Mouse (Mus musculus): ENCODE results near the gene Gipr.

Gipr gene

GRCm38 (mm10) chr7:19165656-19166423 is at the start of gene Gipr:
Gipr (minus strand) TSS chr7:19166127.
- no peak for DNase-seq (ENCODE audit: low spot score in 2 of 2)

- no peak for DNase-seq (ENCODE audit: low spot score in 2 of 2)
Observed at GRCm38 (mm10) chr7:19214940-19215339, 49.0 kb upstream of the Gipr start.

- no peak for DNase-seq (ENCODE audit: low spot score in 2 of 2)
Observed at GRCm38 (mm10) chr7:19214369-19214768, 48.4 kb upstream of the Gipr start.

- DNase-seq (ENCODE audit: low spot score in 2 of 2): no peak
Observed at GRCm38 (mm10) chr7:19213385-19213784, 47.5 kb upstream of the Gipr start.

GRCm38 (mm10) chr7:19211996-19212755 is 46.2 kb upstream of the Gipr start, which contains the start of gene Gpr4:
Gpr4 (plus strand) TSS chr7:19212538.
- DNase-seq (ENCODE audit: low spot score in 2 of 2): no peak

- DNase-seq (ENCODE audit: low spot score in 2 of 2): no peak
Observed at GRCm38 (mm10) chr7:19211041-19211675, 45.2 kb upstream of the Gipr start.

- DNase-seq (ENCODE audit: low spot score in 2 of 2): no peak
Observed at GRCm38 (mm10) chr7:19210010-19210409, 44.1 kb upstream of the Gipr start.

GRCm38 (mm10) chr7:19209494-19209893 is 43.6 kb upstream of the Gipr start:
- no peak for DNase-seq (ENCODE audit: low spot score in 2 of 2)

GRCm38 (mm10) chr7:19208944-19209472 is 43.1 kb upstream of the Gipr start:
- DNase-seq (ENCODE audit: low spot score in 2 of 2): peak; percentile 59 to 73

GRCm38 (mm10) chr7:19208201-19208910 is 42.4 kb upstream of the Gipr start:
- no peak for DNase-seq (ENCODE audit: low spot score in 2 of 2)

- DNase-seq (ENCODE audit: low spot score in 2 of 2): no peak
Observed at GRCm38 (mm10) chr7:19202065-19202850, 36.3 kb upstream of the Gipr start.

GRCm38 (mm10) chr7:19201660-19202059 is 35.7 kb upstream of the Gipr start:
- no peak for DNase-seq (ENCODE audit: low spot score in 2 of 2)

GRCm38 (mm10) chr7:19197985-19198384 is 32.1 kb upstream of the Gipr start:
- DNase-seq (ENCODE audit: low spot score in 2 of 2): no peak

GRCm38 (mm10) chr7:19196676-19197075 is 30.7 kb upstream of the Gipr start:
- DNase-seq (ENCODE audit: low spot score in 2 of 2): peak in 1 of 2 experiments; percentile 60

- DNase-seq (ENCODE audit: low spot score in 2 of 2): no peak
Observed at GRCm38 (mm10) chr7:19194676-19195075, 28.7 kb upstream of the Gipr start.

- DNase-seq (ENCODE audit: low spot score in 2 of 2): no peak
Observed at GRCm38 (mm10) chr7:19184758-19185157, 18.8 kb upstream of the Gipr start.

- no peak for DNase-seq (ENCODE audit: low spot score in 2 of 2)
Observed at GRCm38 (mm10) chr7:19184250-19184649, 18.3 kb upstream of the Gipr start.

GRCm38 (mm10) chr7:19180862-19181429 is 15.0 kb upstream of the Gipr start:
- DNase-seq (ENCODE audit: low spot score in 2 of 2): no peak

- no peak for DNase-seq (ENCODE audit: low spot score in 2 of 2)
Observed at GRCm38 (mm10) chr7:19179936-19180335, 14.0 kb upstream of the Gipr start.

- peak in 1 of 2 experiments; percentile 64 for DNase-seq (ENCODE audit: low spot score in 2 of 2)
Observed at GRCm38 (mm10) chr7:19179173-19179572, 13.2 kb upstream of the Gipr start.

Data from right cerebral cortex, adult 2 months (tissue).